Mouse (Mus musculus) forebrain, postnatal 0 days (tissue): ENCODE results near the gene S1pr3. TPM values are rescaled to one million over a fixed set of nuclear protein-coding genes. Genes with fewer than 3 reads are reported as not detected.

Source experiments
- ATAC-seq: fragments of 200-750 bp; cut with Nextera tagmentation; 2 replicates; pipeline ENCODE4 v1.8.0; 2017; ENCODE audit warnings: mild to moderate bottlenecking, moderate library complexity
- DNase-seq: peaks from one replicate; pipeline ENCODE4 v3.0.0-alpha.2; 2015
- H3K27ac ChIP-seq: fragments of 300-500 bp; sonication (generic); 2 replicates; pipeline ENCODE4 v1.5.1; 2014; ENCODE audit warnings: low read depth, mild to moderate bottlenecking, antibody characterized with exemption, low read length, moderate library complexity, mixed read lengths
- H3K27me3 ChIP-seq: fragments of 300-500 bp; sonication (generic); 2 replicates; pipeline ENCODE4 v1.6.1; 2014; ENCODE audit warnings: mild to moderate bottlenecking, low read length, mixed read lengths; ENCODE audit not compliant: insufficient read depth
- H3K36me3 ChIP-seq: fragments of 300-500 bp; sonication (generic); 2 replicates; pipeline ENCODE4 v1.6.1; 2014; ENCODE audit warnings: mild to moderate bottlenecking, moderate library complexity; ENCODE audit not compliant: insufficient read depth
- H3K4me1 ChIP-seq: fragments of 300-500 bp; sonication (generic); 2 replicates; pipeline ENCODE4 v1.6.1; 2014; ENCODE audit warnings: antibody characterized with exemption; ENCODE audit not compliant: insufficient read depth
- H3K4me2 ChIP-seq: fragments of 300-500 bp; sonication (generic); 2 replicates; pipeline ENCODE4 v1.6.1; 2014; ENCODE audit warnings: low read depth, mild to moderate bottlenecking, moderate library complexity
- H3K4me3 ChIP-seq: fragments of 300-500 bp; sonication (generic); 2 replicates; pipeline ENCODE4 v1.5.1; 2014; ENCODE audit warnings: low read depth, low read length, mixed read lengths
- H3K9ac ChIP-seq: fragments of 300-500 bp; sonication (generic); 2 replicates; pipeline ENCODE4 v1.6.1; 2014; ENCODE audit warnings: mild to moderate bottlenecking
- H3K9me3 ChIP-seq: fragments of 300-500 bp; sonication (generic); 2 replicates; pipeline ENCODE4 v1.6.1; 2016; ENCODE audit warnings: low read length
- CTCF ChIP-seq: sonication (generic); IDR thresholded peaks from 2 replicates; pipeline ENCODE4 v1.5.1; 2016; ENCODE audit warnings: antibody characterized with exemption, control low read depth, low read depth
- WGBS: fragments of 180-500 bp; shearing (Covaris S2); extraction: QIAGEN DNeasy Blood & Tissue Kit; methylation state at CpG from one replicate; pipeline ENCODE4 v1.1.7; 2014; 5-methylcytosine and 5-hydroxymethylcytosine counted together
- polyA plus RNA-seq: library from polyadenylated mRNA; unstranded; fragments of >200 nt; fragmentation: Nextera tagmentation; extraction: Ambion mirVana; gene quantifications from 2 replicates; pipeline ENCODE4 v1.2.1, GENCODE M21; 2015
- total RNA-seq: library from RNA; depleted of rRNA; stranded (reverse); fragments of >200 nt; gene quantifications from 2 replicates; pipeline ENCODE4 v1.2.3, GENCODE M21; 2014; rRNA removed

S1pr3 gene
- total RNA-seq, result 4.2 and 8.4 TPM in 2 replicates
- 7.4 and 9.6 TPM in 2 replicates for polyA plus RNA-seq

GRCm38 (mm10) chr13:51408519-51409001 is at the start of gene S1pr3:
Gene S1pr3 (plus strand): TSS chr13:51408639.
- DNase-seq, result no peak

GRCm38 (mm10) chr13:51360441-51360962 is 47.9 kb upstream of the S1pr3 start:
- H3K9me3 ChIP-seq, result no peaks in the 10 kb centered on the region
- no peaks in the 10 kb centered on the region for H3K4me1 ChIP-seq
- H3K27ac ChIP-seq, result no peak overlapping the region
- no peak overlapping the region for H3K9ac ChIP-seq
- no peaks in the 10 kb centered on the region for H3K27me3 ChIP-seq
- TF ChIP-seq CTCF, result no peak
- ATAC-seq (no peak), DNase-seq (no peak)
- H3K36me3 ChIP-seq, result no peaks in the 10 kb centered on the region
- WGBS, result 84% methylated on average over 8 of the region's 8 CpGs
- no peak overlapping the region for H3K4me3 ChIP-seq
- H3K4me2 ChIP-seq, result no peak overlapping the region

More at GRCm38 (mm10) chr13:51408519-51409001, at the start of gene S1pr3:
- peak; percentile 57 for ATAC-seq
- Histone ChIP-seq H3K4me2 (peak within 1 kb of the TSS; percentile 54), H3K4me1 (peaks cover 11% of the 10 kb centered on the region; the same call in 1 of the 2 replicates), H3K4me3 (peak within 1 kb of the TSS; percentile 36), H3K36me3 (no peaks in the 10 kb centered on the region), H3K27ac (no peak within 1 kb of the TSS), H3K27me3 (no peaks in the 10 kb centered on the region), H3K9ac (peak within 1 kb of the TSS; percentile 31; the same call in 1 of the 2 replicates), H3K9me3 (no peaks in the 10 kb centered on the region)
- WGBS, result 2% methylated on average over 33 of the region's 33 CpGs
- TF ChIP-seq CTCF, result 0 out of 2 replicates have a peak, but pooled peaks have one; percentile 2

GRCm38 (mm10) chr13:51363390-51363789 is 45.0 kb upstream of the S1pr3 start:
- Histone ChIP-seq H3K9ac (no peak overlapping the region), H3K36me3 (no peaks in the 10 kb centered on the region), H3K9me3 (no peaks in the 10 kb centered on the region), H3K4me2 (no peak overlapping the region), H3K27me3 (no peaks in the 10 kb centered on the region), H3K4me1 (no peaks in the 10 kb centered on the region), H3K4me3 (no peak overlapping the region), H3K27ac (no peak overlapping the region)
- WGBS, result 83% methylated on average over 7 of the region's 7 CpGs
- DNase-seq (no peak), ATAC-seq (no peak)
- TF ChIP-seq CTCF, result no peak

- Histone ChIP-seq H3K4me1 (no peaks in the 10 kb centered on the region), H3K9ac (no peak overlapping the region), H3K27ac (no peak overlapping the region), H3K4me2 (no peak overlapping the region), H3K4me3 (no peak overlapping the region), H3K27me3 (no peaks in the 10 kb centered on the region), H3K9me3 (no peaks in the 10 kb centered on the region), H3K36me3 (no peaks in the 10 kb centered on the region)
- TF ChIP-seq CTCF, result no peak
- whole genome bisulfite sequencing, result 44% methylated on average over 5 of the region's 5 CpGs
- DNase-seq, result no peak
- ATAC-seq, result peak; percentile 51; the same call in 1 of the 2 replicates
Measured at GRCm38 (mm10) chr13:51363985-51364384, 44.5 kb upstream of the S1pr3 start.

GRCm38 (mm10) chr13:51365191-51365590 is 43.2 kb upstream of the S1pr3 start:
- Histone ChIP-seq H3K9ac (no peak overlapping the region), H3K27ac (no peak overlapping the region), H3K4me3 (no peak overlapping the region), H3K9me3 (no peaks in the 10 kb centered on the region), H3K4me2 (no peak overlapping the region), H3K4me1 (no peaks in the 10 kb centered on the region), H3K36me3 (no peaks in the 10 kb centered on the region), H3K27me3 (no peaks in the 10 kb centered on the region)
- ATAC-seq, result no peak
- no peak for DNase-seq
- no peak for TF ChIP-seq CTCF
- WGBS, result 85% methylated on average over 6 of the region's 6 CpGs

- no peaks in the 10 kb centered on the region for H3K36me3 ChIP-seq
- DNase-seq (no peak), ATAC-seq (no peak)
- no peak overlapping the region for H3K4me3 ChIP-seq
- no peak for TF ChIP-seq CTCF
- no peak overlapping the region for H3K27ac ChIP-seq
- no peak overlapping the region for H3K4me2 ChIP-seq
- 76% methylated on average over 2 of the region's 2 CpGs for WGBS
- H3K27me3 ChIP-seq, result no peaks in the 10 kb centered on the region
- H3K4me1 ChIP-seq, result no peaks in the 10 kb centered on the region
- no peak overlapping the region for H3K9ac ChIP-seq
- H3K9me3 ChIP-seq, result no peaks in the 10 kb centered on the region
Measured at GRCm38 (mm10) chr13:51368346-51368745, 40.1 kb upstream of the S1pr3 start.

- Histone ChIP-seq H3K4me2 (no peak overlapping the region), H3K4me1 (no peaks in the 10 kb centered on the region), H3K9ac (no peak overlapping the region), H3K4me3 (no peak overlapping the region), H3K36me3 (no peaks in the 10 kb centered on the region), H3K27ac (no peak overlapping the region), H3K27me3 (no peaks in the 10 kb centered on the region), H3K9me3 (no peaks in the 10 kb centered on the region)
- DNase-seq (no peak), ATAC-seq (no peak)
- 93% methylated on average over 3 of the region's 3 CpGs for WGBS
- no peak for TF ChIP-seq CTCF
Measured at GRCm38 (mm10) chr13:51369354-51369753, 39.1 kb upstream of the S1pr3 start.
